Mouse (Mus musculus) liver, embryonic 11.5 days (tissue): Measurements from ENCODE around the gene Hs6st3. TPM values are rescaled to one million over a fixed set of nuclear protein-coding genes. Genes with fewer than 3 reads are reported as not detected.

ENCODE experiments used
- ATAC-seq: fragments of 200-750 bp; cut with Nextera tagmentation; replicated peaks from 2 replicates; pipeline ENCODE4 v1.8.0; 2017; ENCODE audit warnings: moderate number of reproducible peaks, mild to moderate bottlenecking, moderate TSS enrichment, moderate library complexity; ENCODE audit not compliant: low FRiP score
- DNase-seq: peaks from one replicate; pipeline ENCODE4 v3.0.0-alpha.2; 2017; ENCODE audit warnings: low spot score
- H3K27ac ChIP-seq: fragments of 300-500 bp; sonication (generic); 2 replicates; pipeline ENCODE4 v1.5.1; 2014; ENCODE audit warnings: mild to moderate bottlenecking, low read depth, low read length, control low read depth
- H3K27me3 ChIP-seq: fragments of 300-500 bp; sonication (generic); replicated peaks from 2 replicates; pipeline ENCODE4 v1.6.1; 2014; ENCODE audit warnings: low read length, mixed read lengths; ENCODE audit not compliant: control insufficient read depth, insufficient read depth
- H3K36me3 ChIP-seq: fragments of 300-500 bp; sonication (generic); 2 replicates; pipeline ENCODE4 v1.6.1; 2014; ENCODE audit warnings: mild to moderate bottlenecking, low read length, moderate library complexity, mixed read lengths; ENCODE audit not compliant: control insufficient read depth, insufficient read depth
- H3K4me1 ChIP-seq: fragments of 300-500 bp; sonication (generic); replicated peaks from 2 replicates; pipeline ENCODE4 v1.6.1; 2014; ENCODE audit warnings: low read length, mixed read lengths; ENCODE audit not compliant: control insufficient read depth, insufficient read depth
- H3K4me2 ChIP-seq: fragments of 300-500 bp; sonication (generic); 2 replicates; pipeline ENCODE4 v1.6.1; 2014; ENCODE audit warnings: mild to moderate bottlenecking, control low read depth, moderate library complexity
- H3K4me3 ChIP-seq: fragments of 300-500 bp; sonication (generic); 2 replicates; pipeline ENCODE4 v1.5.1; 2014; ENCODE audit warnings: low read depth, low read length, control low read depth
- H3K9ac ChIP-seq: fragments of 300-500 bp; sonication (generic); 2 replicates; pipeline ENCODE4 v1.6.1; 2014; ENCODE audit warnings: low read depth, low read length, control low read depth
- H3K9me3 ChIP-seq: fragments of 300-500 bp; sonication (generic); 2 replicates; pipeline ENCODE4 v1.6.1; 2016; ENCODE audit warnings: low read length, inconsistent platforms, mixed read lengths; ENCODE audit not compliant: control insufficient read depth
- WGBS: fragments of 180-500 bp; shearing (Covaris S2); extraction: QIAGEN DNeasy Blood & Tissue Kit; methylation state at CpG from one replicate; pipeline ENCODE4 v1.1.7; 2014; 5-methylcytosine and 5-hydroxymethylcytosine counted together
- polyA plus RNA-seq: library from polyadenylated mRNA; unstranded; fragments of >200 nt; fragmentation: Nextera tagmentation; extraction: Ambion mirVana; gene quantifications from 2 replicates; pipeline ENCODE4 v1.2.1, GENCODE M21; 2014

The Hs6st3 gene
- polyA plus RNA-seq, 1 experiment from 2014 or later = not detected

GRCm38 (mm10) chr14:119488978-119489703 lies 351.0 kb downstream of the Hs6st3 start:
- Histone ChIP-seq H3K9me3 (no peaks in the 10 kb centered on the region), H3K4me1 (no peaks in the 10 kb centered on the region), H3K27ac (no peak overlapping the region), H3K9ac (no peak overlapping the region), H3K4me2 (no peak overlapping the region), H3K4me3 (no peak overlapping the region), H3K36me3 (no peaks in the 10 kb centered on the region), H3K27me3 (no peaks in the 10 kb centered on the region)
- no peak for DNase-seq
- 74% methylated on average over 5 of the region's 5 CpGs for WGBS
- no peak for ATAC-seq

GRCm38 (mm10) chr14:119520632-119521031 lies 382.5 kb downstream of the Hs6st3 start:
- 78% methylated on average over 5 of the region's 5 CpGs for WGBS
- no peak for ATAC-seq

GRCm38 (mm10) chr14:119521056-119521455 lies 382.9 kb downstream of the Hs6st3 start:
- WGBS = 91% methylated on average over 1 of the region's 1 CpGs
- no peak for DNase-seq

More at GRCm38 (mm10) chr14:119520632-119521031, 382.5 kb downstream of the Hs6st3 start:
- no peak for DNase-seq
- Histone ChIP-seq H3K4me2 (no peak overlapping the region), H3K4me3 (no peak overlapping the region), H3K36me3 (no peaks in the 10 kb centered on the region), H3K4me1 (no peaks in the 10 kb centered on the region), H3K9me3 (no peaks in the 10 kb centered on the region), H3K9ac (no peak overlapping the region), H3K27ac (no peak overlapping the region), H3K27me3 (no peaks in the 10 kb centered on the region)

GRCm38 (mm10) chr14:119532889-119533546 lies 394.9 kb downstream of the Hs6st3 start:
- WGBS = 80% methylated on average over 13 of the region's 13 CpGs
- H3K9ac ChIP-seq = no peak overlapping the region

More at GRCm38 (mm10) chr14:119521056-119521455, 382.9 kb downstream of the Hs6st3 start:
- ATAC-seq = no peak
- Histone ChIP-seq H3K27me3 (no peaks in the 10 kb centered on the region), H3K27ac (no peak overlapping the region), H3K4me3 (no peak overlapping the region), H3K9me3 (no peaks in the 10 kb centered on the region), H3K4me1 (no peaks in the 10 kb centered on the region), H3K36me3 (no peaks in the 10 kb centered on the region), H3K4me2 (no peak overlapping the region), H3K9ac (no peak overlapping the region)

GRCm38 (mm10) chr14:119540505-119540904 lies 402.4 kb downstream of the Hs6st3 start:
- WGBS = 76% methylated on average over 5 of the region's 5 CpGs
- no peak overlapping the region for H3K4me2 ChIP-seq
- no peak for DNase-seq
- H3K27ac ChIP-seq = no peak overlapping the region
- H3K27me3 ChIP-seq = no peaks in the 10 kb centered on the region
- ATAC-seq = no peak
- H3K4me1 ChIP-seq = no peaks in the 10 kb centered on the region
- H3K9me3 ChIP-seq = no peaks in the 10 kb centered on the region
- no peaks in the 10 kb centered on the region for H3K36me3 ChIP-seq
- no peak overlapping the region for H3K4me3 ChIP-seq
- no peak overlapping the region for H3K9ac ChIP-seq

More at GRCm38 (mm10) chr14:119532889-119533546, 394.9 kb downstream of the Hs6st3 start:
- ATAC-seq = no peak
- no peak for DNase-seq
- Histone ChIP-seq H3K4me1 (no peaks in the 10 kb centered on the region), H3K27ac (no peak overlapping the region), H3K4me3 (no peak overlapping the region), H3K9me3 (no peaks in the 10 kb centered on the region), H3K4me2 (no peak overlapping the region), H3K36me3 (no peaks in the 10 kb centered on the region), H3K27me3 (no peaks in the 10 kb centered on the region)

- H3K36me3 ChIP-seq = no peaks in the 10 kb centered on the region
- 54% methylated on average over 3 of the region's 3 CpGs for WGBS
Observed at GRCm38 (mm10) chr14:119544596-119544995, 406.5 kb downstream of the Hs6st3 start.

GRCm38 (mm10) chr14:119558356-119558755 lies 420.2 kb downstream of the Hs6st3 start:
- no peak overlapping the region for H3K4me2 ChIP-seq
- no peaks in the 10 kb centered on the region for H3K9me3 ChIP-seq
- ATAC-seq (no peak), DNase-seq (no peak)
- H3K4me1 ChIP-seq = no peaks in the 10 kb centered on the region
- H3K27me3 ChIP-seq = no peaks in the 10 kb centered on the region
- no peaks in the 10 kb centered on the region for H3K36me3 ChIP-seq
- H3K27ac ChIP-seq = no peak overlapping the region
- WGBS = 79% methylated on average over 4 of the region's 4 CpGs
- no peak overlapping the region for H3K4me3 ChIP-seq
- no peak overlapping the region for H3K9ac ChIP-seq

More at GRCm38 (mm10) chr14:119544596-119544995, 406.5 kb downstream of the Hs6st3 start:
- ATAC-seq = no peak
- no peaks in the 10 kb centered on the region for H3K4me1 ChIP-seq
- no peaks in the 10 kb centered on the region for H3K27me3 ChIP-seq
- no peak overlapping the region for H3K27ac ChIP-seq
- no peak overlapping the region for H3K4me2 ChIP-seq
- no peak for DNase-seq
- no peaks in the 10 kb centered on the region for H3K9me3 ChIP-seq
- H3K9ac ChIP-seq = no peak overlapping the region
- no peak overlapping the region for H3K4me3 ChIP-seq

- ATAC-seq (no peak), DNase-seq (no peak)
- H3K36me3 ChIP-seq = no peaks in the 10 kb centered on the region
- no peak overlapping the region for H3K4me2 ChIP-seq
- no peak overlapping the region for H3K4me3 ChIP-seq
- no peaks in the 10 kb centered on the region for H3K27me3 ChIP-seq
- H3K27ac ChIP-seq = no peak overlapping the region
- 46% methylated on average over 10 of the region's 10 CpGs for WGBS
- H3K9me3 ChIP-seq = no peaks in the 10 kb centered on the region
- H3K9ac ChIP-seq = no peak overlapping the region
- no peaks in the 10 kb centered on the region for H3K4me1 ChIP-seq
Observed at GRCm38 (mm10) chr14:119582039-119582508, 443.9 kb downstream of the Hs6st3 start.
